Mouse (Mus musculus) MEL (cell line): ENCODE results near the gene Ankrd54. TPM values are rescaled to one million over a fixed set of nuclear protein-coding genes. Genes with fewer than 3 reads are reported as not detected.

ENCODE experiments used
- DNase-seq: peaks from one replicate; pipeline ENCODE4 v3.0.0; 2011; ENCODE audit warnings: low read depth, low spot score
- H3K27ac ChIP-seq: 2 replicates; pipeline ENCODE4 v1.5.1; 2012; ENCODE audit warnings: low read depth, mild to moderate bottlenecking, control low read depth, low read length, moderate library complexity; ENCODE audit not compliant: control insufficient read depth
- H3K27me3 ChIP-seq, 2 experiments: fragments of 150-350 bp in 1 of 2; sonication (generic) in 1 of 2; 2 replicates each; pipeline ENCODE4 v1.6.1; 2012; ENCODE audit warnings: low read length in 2 of 2, mild to moderate bottlenecking in 2 of 2, improper control_type of control experiment in 1 of 2, moderate library complexity in 1 of 2; ENCODE audit not compliant: insufficient read depth in 2 of 2, control insufficient read depth in 1 of 2
- H3K36me3 ChIP-seq, 2 experiments: 2 replicates each; pipeline ENCODE4 v1.6.1; 2012 to 2014; ENCODE audit warnings: low read length in 2 of 2, improper control_type of control experiment in 1 of 2, inconsistent platforms in 1 of 2, mild to moderate bottlenecking in 1 of 2; ENCODE audit not compliant: insufficient read depth in 2 of 2, control insufficient read depth in 1 of 2
- H3K4me1 ChIP-seq, 2 experiments: fragments of 150-350 bp in 1 of 2; sonication (generic) in 1 of 2; 2 replicates each; pipeline ENCODE4 v1.6.1; 2012; ENCODE audit warnings: low read length in 2 of 2, improper control_type of control experiment in 1 of 2, mild to moderate bottlenecking in 1 of 2; ENCODE audit not compliant: insufficient read depth in 2 of 2, control insufficient read depth in 1 of 2
- H3K4me3 ChIP-seq, 2 experiments: fragments of 150-350 bp in 1 of 2; sonication (generic) in 1 of 2; 2 replicates each; pipeline ENCODE4 v1.5.1; 2012; ENCODE audit warnings: low read depth in 2 of 2, low read length in 2 of 2, mild to moderate bottlenecking in 2 of 2, moderate library complexity in 2 of 2, control low read depth in 1 of 2, improper control_type of control experiment in 1 of 2; ENCODE audit not compliant: control insufficient read depth in 1 of 2, insufficient read depth in 1 of 2
- H3K79me2 ChIP-seq: 2 replicates; pipeline ENCODE4 v1.6.1; 2012; ENCODE audit warnings: mild to moderate bottlenecking, low read length, moderate library complexity; ENCODE audit not compliant: control insufficient read depth, poor library complexity, insufficient read depth
- H3K9ac ChIP-seq: 2 replicates; pipeline ENCODE4 v1.6.1; 2012; ENCODE audit warnings: low read depth, mild to moderate bottlenecking, control low read depth, low read length, moderate library complexity; ENCODE audit not compliant: control insufficient read depth, poor library complexity, severe bottlenecking
- H3K9me3 ChIP-seq: fragments of 150-350 bp; sonication (generic); replicated peaks from 2 replicates; pipeline ENCODE4 v1.6.1; 2012; ENCODE audit warnings: mild to moderate bottlenecking, low read length, improper control_type of control experiment, moderate library complexity; ENCODE audit not compliant: insufficient read depth
- CHD2 ChIP-seq: IDR thresholded peaks from 2 replicates; pipeline ENCODE4 v1.6.1; 2011; ENCODE audit warnings: low read length, improper control_type of control experiment
- E2F4 ChIP-seq: IDR thresholded peaks from 2 replicates; pipeline ENCODE4 v1.6.1; 2011; ENCODE audit warnings: low read depth, low read length, improper control_type of control experiment, borderline replicate concordance
- ELF1 ChIP-seq: IDR thresholded peaks from 2 replicates; pipeline ENCODE4 v1.6.1; 2014; ENCODE audit warnings: low read depth, mild to moderate bottlenecking, inconsistent platforms, low read length, improper control_type of control experiment, moderate library complexity
- EP300 ChIP-seq, 2 experiments: IDR thresholded peaks; 2 replicates each; pipeline ENCODE4 v1.6.1; 2011; ENCODE audit warnings: improper control_type of control experiment in 2 of 2, low read length in 2 of 2, low read depth in 1 of 2, mild to moderate bottlenecking in 1 of 2
- ETS1 ChIP-seq: IDR thresholded peaks from 2 replicates; pipeline ENCODE4 v1.6.1; 2012; ENCODE audit warnings: low read depth, mild to moderate bottlenecking, inconsistent platforms, low read length, improper control_type of control experiment, moderate library complexity
- GATA1 ChIP-seq: IDR thresholded peaks from 2 replicates; pipeline ENCODE4 v1.6.1; 2011; ENCODE audit warnings: low read depth, low read length, improper control_type of control experiment
- HCFC1 ChIP-seq: IDR thresholded peaks from 2 replicates; pipeline ENCODE4 v1.6.1; 2012; ENCODE audit warnings: low read depth, mild to moderate bottlenecking, inconsistent platforms, low read length, improper control_type of control experiment, moderate library complexity
- JUND ChIP-seq: IDR thresholded peaks from 2 replicates; pipeline ENCODE4 v1.6.1; 2011; ENCODE audit warnings: low read depth, mild to moderate bottlenecking, improper control_type of control experiment, low read length
- MAFK ChIP-seq: IDR thresholded peaks from 2 replicates; pipeline ENCODE4 v1.6.1; 2011; ENCODE audit warnings: low read depth, mild to moderate bottlenecking, low read length, improper control_type of control experiment, borderline replicate concordance
- MAX ChIP-seq: IDR thresholded peaks from 2 replicates; pipeline ENCODE4 v1.6.1; 2011; ENCODE audit warnings: low read length, improper control_type of control experiment
- MAZ ChIP-seq: IDR thresholded peaks from 2 replicates; pipeline ENCODE4 v1.6.1; 2012; ENCODE audit warnings: low read depth, mild to moderate bottlenecking, inconsistent platforms, low read length, improper control_type of control experiment
- MEF2A ChIP-seq: IDR thresholded peaks from 2 replicates; pipeline ENCODE4 v1.6.1; 2014; ENCODE audit warnings: low read depth, mild to moderate bottlenecking, inconsistent platforms, low read length, improper control_type of control experiment; ENCODE audit not compliant: poor library complexity, insufficient replicate concordance, severe bottlenecking; ENCODE audit errors: extremely low read depth
- MXI1 ChIP-seq: IDR thresholded peaks from 2 replicates; pipeline ENCODE4 v1.6.1; 2011; ENCODE audit warnings: mild to moderate bottlenecking, low read depth, low read length, improper control_type of control experiment
- MYC ChIP-seq: IDR thresholded peaks from 2 replicates; pipeline ENCODE4 v1.6.1; 2011; ENCODE audit warnings: low read depth, mild to moderate bottlenecking, low read length, improper control_type of control experiment, moderate library complexity
- NELFE ChIP-seq: IDR thresholded peaks from 2 replicates; pipeline ENCODE4 v1.6.1; 2011; ENCODE audit warnings: low read depth, low read length, improper control_type of control experiment
- POLR2A ChIP-seq, 2 experiments: IDR thresholded peaks; 2 replicates each; pipeline ENCODE4 v1.6.1; 2011 to 2012; ENCODE audit warnings: low read length in 2 of 2, mild to moderate bottlenecking in 2 of 2, control low read depth in 1 of 2, improper control_type of control experiment in 1 of 2, low read depth in 1 of 2, moderate library complexity in 1 of 2; ENCODE audit not compliant: control insufficient read depth in 1 of 2, insufficient read depth in 1 of 2, poor library complexity in 1 of 2
- POLR2AphosphoS2 ChIP-seq: IDR thresholded peaks from 2 replicates; pipeline ENCODE4 v1.6.1; 2011; ENCODE audit warnings: low read length, improper control_type of control experiment
- POLR2AphosphoS5 ChIP-seq: IDR thresholded peaks from 2 replicates; pipeline ENCODE4 v1.6.1; 2012; ENCODE audit warnings: low read depth, borderline replicate concordance, mild to moderate bottlenecking, inconsistent platforms, low read length, moderate library complexity, mixed read lengths
- RAD21 ChIP-seq: IDR thresholded peaks from 2 replicates; pipeline ENCODE4 v1.6.1; 2011; ENCODE audit warnings: mild to moderate bottlenecking, low read depth, low read length, improper control_type of control experiment
- RCOR1 ChIP-seq: IDR thresholded peaks from 2 replicates; pipeline ENCODE4 v1.6.1; 2012; ENCODE audit warnings: low read depth, mild to moderate bottlenecking, inconsistent platforms, low read length, improper control_type of control experiment
- SIN3A ChIP-seq: IDR thresholded peaks from 2 replicates; pipeline ENCODE4 v1.6.1; 2012; ENCODE audit warnings: low read length, improper control_type of control experiment, inconsistent platforms
- SMC3 ChIP-seq: IDR thresholded peaks from 2 replicates; pipeline ENCODE4 v1.6.1; 2011; ENCODE audit warnings: low read depth, low read length, improper control_type of control experiment
- TAL1 ChIP-seq: IDR thresholded peaks from 2 replicates; pipeline ENCODE4 v1.6.1; 2012; ENCODE audit warnings: mild to moderate bottlenecking, inconsistent platforms, low read length, moderate library complexity, mixed read lengths
- TBP ChIP-seq: IDR thresholded peaks from 2 replicates; pipeline ENCODE4 v1.8.0; 2011; ENCODE audit warnings: low read depth, low read length, improper control_type of control experiment
- TCF12 ChIP-seq: IDR thresholded peaks from 2 replicates; pipeline ENCODE4 v1.6.1; 2014; ENCODE audit warnings: low read depth, mild to moderate bottlenecking, inconsistent platforms, low read length, improper control_type of control experiment, moderate library complexity
- USF1 ChIP-seq: IDR thresholded peaks from 2 replicates; pipeline ENCODE4 v1.6.1; 2014; ENCODE audit warnings: low read depth, mild to moderate bottlenecking, inconsistent platforms, low read length, improper control_type of control experiment, moderate library complexity
- USF2 ChIP-seq, 2 experiments: IDR thresholded peaks; 2 replicates each; pipeline ENCODE4 v1.6.1; 2011 to 2012; ENCODE audit warnings: improper control_type of control experiment in 2 of 2, low read length in 2 of 2, borderline replicate concordance in 1 of 2, inconsistent platforms in 1 of 2, low read depth in 1 of 2, mild to moderate bottlenecking in 1 of 2; ENCODE audit not compliant: insufficient read depth in 1 of 2
- ZC3H11A ChIP-seq: IDR thresholded peaks from 2 replicates; pipeline ENCODE4 v1.6.1; 2012; ENCODE audit warnings: low read depth, mild to moderate bottlenecking, inconsistent platforms, low read length, improper control_type of control experiment
- ZKSCAN1 ChIP-seq: IDR thresholded peaks from 2 replicates; pipeline ENCODE4 v1.6.1; 2012; ENCODE audit warnings: low read depth, mild to moderate bottlenecking, inconsistent platforms, low read length, improper control_type of control experiment, moderate library complexity
- ZMIZ1 ChIP-seq: IDR thresholded peaks from 2 replicates; pipeline ENCODE4 v1.6.1; 2012; ENCODE audit warnings: low read depth, mild to moderate bottlenecking, inconsistent platforms, low read length, improper control_type of control experiment, moderate library complexity
- ZNF384 ChIP-seq: IDR thresholded peaks from 2 replicates; pipeline ENCODE4 v1.6.1; 2012; ENCODE audit warnings: low read depth, mild to moderate bottlenecking, inconsistent platforms, low read length, improper control_type of control experiment
- polyA plus RNA-seq, 2 experiments: library from polyadenylated mRNA; stranded (reverse) in 1 of 2; unstranded in 1 of 2; fragments of >175 nt in 1 of 2; fragments of >200 nt in 1 of 2; gene quantifications; 2 replicates each; pipeline versions ENCODE4 v1.2.1 to v1.2.4; 2012; ENCODE audit warnings: low replicate concordance in 2 of 2, low read depth in 1 of 2; ENCODE audit not compliant: insufficient read length in 2 of 2, insufficient read depth in 1 of 2, missing spikeins in 1 of 2
- total RNA-seq: library from RNA; depleted of rRNA; stranded (reverse); fragments of 300-350 nt; gene quantifications from 2 replicates; pipeline ENCODE4 v1.2.3, GENCODE M21; 2012

Gene Ankrd54
- total and polyA plus RNA-seq, 3 experiments: 42.3 to 62.2 TPM; not detected in 1

GRCm38 (mm10) chr15:79068416-79068815 lies 5.7 kb upstream of the Ankrd54 start (continued):
- TF ChIP-seq CHD2: no peak
- TF ChIP-seq, all 39 proteins: peak for 5

GRCm38 (mm10) chr15:79067631-79068030 lies 4.9 kb upstream of the Ankrd54 start:
- peak overlapping the region; percentile 9 for H3K9ac ChIP-seq
- peak; percentile 92 for DNase-seq

GRCm38 (mm10) chr15:79066276-79066675 lies 3.6 kb upstream of the Ankrd54 start:
- no peak overlapping the region for H3K4me3 ChIP-seq
- TF ChIP-seq TCF12: no peak
- TF ChIP-seq MAZ: no peak
- TF ChIP-seq POLR2AphosphoS2: no peak
- TF ChIP-seq POLR2A (IDR thresholded peaks at IDR 0.05; ENCODE audit: control insufficient read depth in 1 of 2, insufficient read depth in 1 of 2, low read depth in 1 of 2, low read length in 2 of 2, poor library complexity in 1 of 2): no peak
- no peak for TF ChIP-seq ZKSCAN1
- no peak for TF ChIP-seq CHD2
- TF ChIP-seq ZMIZ1: no peak
- no peak for TF ChIP-seq ELF1
- H3K9me3 ChIP-seq: no peaks in the 10 kb centered on the region
- peaks cover 11% of the 10 kb centered on the region for H3K79me2 ChIP-seq
- peaks cover 0 to 40% of the 10 kb centered on the region in 2 experiments; a peak in 2 of 4 replicates for H3K36me3 ChIP-seq
- DNase-seq: no peak
- H3K9ac ChIP-seq: no peak overlapping the region
- H3K4me1 ChIP-seq: peaks cover 6 to 42% of the 10 kb centered on the region in 2 experiments
- H3K27me3 ChIP-seq: no peaks in the 10 kb centered on the region
- peak overlapping the region; percentile 86 for H3K27ac ChIP-seq

More at GRCm38 (mm10) chr15:79067631-79068030, 4.9 kb upstream of the Ankrd54 start:
- TF ChIP-seq TAL1 (peak; percentile 84), RCOR1 (peak; percentile 5; the same call in 1 of the 2 replicates), RAD21 (no peak), TBP (peak; percentile 43; the same call in 1 of the 2 replicates), ELF1 (no peak), ZC3H11A (no peak), MYC (no peak), ETS1 (peak; percentile 100), MEF2A (no peak), ZMIZ1 (no peak), MAFK (no peak; the same call in 1 of the 2 replicates), NELFE (no peak), TCF12 (peak; percentile 92), JUND (peak; percentile 75), USF2 (IDR thresholded peaks at IDR 0.05; ENCODE audit: borderline replicate concordance in 1 of 2, insufficient read depth in 1 of 2, low read depth in 1 of 2, low read length in 2 of 2) (no peak), MAX (no peak), USF1 (peak; percentile 24; the same call in 1 of the 2 replicates), EP300 (IDR thresholded peaks at IDR 0.05; ENCODE audit: low read depth in 1 of 2, low read length in 2 of 2) (peak; percentile 94 to 97), POLR2AphosphoS5 (no peak), SMC3 (no peak), CHD2 (no peak), ZNF384 (no peak), SIN3A (peak; percentile 94), HCFC1 (0 out of 2 replicates have a peak, but pooled peaks have one; percentile 45), GATA1 (peak; percentile 99), E2F4 (no peak), ZKSCAN1 (no peak), MXI1 (peak; percentile 56; the same call in 1 of the 2 replicates)
- Histone ChIP-seq H3K4me1 (peaks cover 6 to 42% of the 10 kb centered on the region in 2 experiments), H3K27ac (peak overlapping the region; percentile 88), H3K27me3 (no peaks in the 10 kb centered on the region), H3K79me2 (peaks cover under 1% of the 10 kb centered on the region; the same call in 1 of the 2 replicates), H3K36me3 (peaks cover 0 to 34% of the 10 kb centered on the region in 2 experiments; a peak in 2 of 4 replicates), H3K9me3 (no peaks in the 10 kb centered on the region), H3K4me3 (no peak overlapping the region)
